Mouse (Mus musculus): ENCODE measurements around the gene Grb2.

Grb2 gene

GRCm38 (mm10) chr11:115714491-115714890, 6.1 kb upstream of the Grb2 start:
- in situ Hi-C loops (cut with MboI; ENCODE audit: unreplicated experiment in 2 of 2) = loop anchor here (5.0 to 10.0 kb wide), 3 partner anchors 72 to 360 kb away; partner anchors contain the start of gene Atp5h (in 1 of the 2)

DNA sequence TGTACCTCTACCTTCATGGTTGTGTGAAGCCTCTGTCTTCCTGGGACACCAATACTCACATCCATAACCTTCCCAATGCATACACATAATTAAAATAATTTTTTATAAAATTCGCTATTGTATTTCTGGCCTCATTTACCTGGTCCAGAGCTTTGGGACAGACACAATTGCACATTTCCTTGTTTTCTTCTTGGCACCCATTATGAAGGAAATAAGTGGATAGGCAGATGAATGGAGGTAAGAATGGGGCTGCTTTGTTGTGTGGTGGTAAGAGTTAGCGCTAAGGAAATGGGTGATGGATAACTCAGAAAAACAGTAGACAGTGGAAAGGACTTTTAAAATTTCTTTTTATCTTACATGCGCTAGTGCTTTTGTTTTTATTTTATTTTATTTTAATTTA, 5.0 kb upstream of the Grb2 start:
- in situ Hi-C loops (cut with MboI; ENCODE audit: unreplicated experiment in 2 of 2) = loop anchor here (5.0 to 10.0 kb wide), 3 partner anchors 71 to 359 kb away; partner anchors contain the start of gene Atp5h (in 1 of the 2)

- in situ Hi-C loops (cut with MboI; ENCODE audit: unreplicated experiment in 2 of 2) = loop anchor here (5.0 to 10.0 kb wide), 3 partner anchors 70 to 358 kb away; partner anchors contain the start of gene Atp5h (in 1 of the 2)
Observed at GRCm38 (mm10) chr11:115712674-115713298, 4.4 kb upstream of the Grb2 start.

GRCm38 (mm10) chr11:115712268-115712667, 3.9 kb upstream of the Grb2 start:
- in situ Hi-C loops (cut with MboI; ENCODE audit: unreplicated experiment in 2 of 2) = loop anchor here (5.0 to 10.0 kb wide), 3 partner anchors 70 to 357 kb away; partner anchors contain the start of gene Atp5h (in 1 of the 2)

DNA sequence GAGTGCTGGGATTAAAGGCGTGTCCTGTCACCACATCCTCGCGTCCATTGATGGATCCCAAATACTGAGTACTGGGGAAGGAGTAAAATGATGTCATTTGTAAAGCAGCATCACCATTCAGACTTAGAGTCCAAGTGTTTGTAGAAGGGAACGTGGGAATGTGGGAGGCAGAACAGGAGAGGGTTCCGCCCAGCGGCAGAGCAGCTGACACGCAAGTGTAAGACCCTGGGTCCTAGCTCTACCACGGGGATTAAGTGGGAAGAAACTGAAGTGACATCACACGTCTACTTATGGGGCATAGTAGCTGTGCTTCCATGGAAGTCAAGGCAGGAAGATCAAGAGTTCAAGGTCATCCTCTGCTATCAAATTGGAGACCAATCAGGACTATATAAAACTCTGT, 2.7 kb upstream of the Grb2 start:
- in situ Hi-C loops (cut with MboI; ENCODE audit: unreplicated experiment in 2 of 2) = loop anchor here (5.0 to 10.0 kb wide), 3 partner anchors 69 to 356 kb away; partner anchors contain the start of gene Atp5h (in 1 of the 2)

DNA sequence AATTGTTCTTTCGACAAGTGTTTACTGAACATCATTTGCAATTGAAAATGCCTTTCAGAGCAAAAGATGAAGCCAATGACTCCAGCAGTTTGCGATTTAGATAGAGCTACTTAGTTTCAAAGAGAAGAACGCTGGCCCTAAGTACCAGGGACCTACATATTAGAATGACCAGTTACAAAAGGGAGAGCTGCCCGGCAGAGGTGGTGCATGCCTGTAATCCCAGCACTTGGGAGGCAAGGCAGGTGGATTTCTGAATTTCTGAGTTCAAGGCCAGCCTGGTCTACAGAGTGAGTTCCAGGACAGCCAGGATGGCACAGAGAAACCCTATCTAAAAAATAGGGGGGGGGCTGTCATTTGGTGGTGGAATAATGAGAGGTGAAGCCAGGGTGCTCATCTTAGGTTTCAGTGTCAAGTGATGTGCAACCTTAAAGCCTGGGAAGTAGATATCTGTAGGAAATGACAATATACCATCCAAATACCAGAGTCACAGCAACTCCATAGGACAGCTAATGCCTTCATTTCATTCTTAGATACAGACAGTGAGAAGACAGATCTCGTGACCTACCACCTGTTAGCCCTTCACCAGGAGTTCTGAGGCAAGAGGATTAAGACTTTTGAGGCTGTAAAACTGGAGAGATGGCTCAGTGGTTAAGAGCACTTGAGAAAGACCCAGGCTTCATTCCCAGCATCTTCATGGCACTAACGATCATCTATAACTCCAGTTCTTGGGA, 1.6 kb upstream of the Grb2 start:
- in situ Hi-C loops (cut with MboI; ENCODE audit: unreplicated experiment in 2 of 2) = loop anchor here (5.0 to 10.0 kb wide), 3 partner anchors 68 to 355 kb away; partner anchors contain the start of gene Atp5h (in 1 of the 2)

- in situ Hi-C loops (cut with MboI; ENCODE audit: unreplicated experiment in 2 of 2) = no loop called here
Observed at GRCm38 (mm10) chr11:115708956-115709828, 795 bp upstream of the Grb2 start.

- in situ Hi-C loops (cut with MboI; ENCODE audit: unreplicated experiment in 2 of 2) = no loop called here
Observed at GRCm38 (mm10) chr11:115707313-115708208, 836 bp downstream of the Grb2 start.

GRCm38 (mm10) chr11:115706584-115706983, 1.8 kb downstream of the Grb2 start:
- in situ Hi-C loops (cut with MboI; ENCODE audit: unreplicated experiment in 2 of 2) = no loop called here

GRCm38 (mm10) chr11:115705561-115705960, 2.8 kb downstream of the Grb2 start:
- in situ Hi-C loops (cut with MboI; ENCODE audit: unreplicated experiment in 2 of 2) = no loop called here

DNA sequence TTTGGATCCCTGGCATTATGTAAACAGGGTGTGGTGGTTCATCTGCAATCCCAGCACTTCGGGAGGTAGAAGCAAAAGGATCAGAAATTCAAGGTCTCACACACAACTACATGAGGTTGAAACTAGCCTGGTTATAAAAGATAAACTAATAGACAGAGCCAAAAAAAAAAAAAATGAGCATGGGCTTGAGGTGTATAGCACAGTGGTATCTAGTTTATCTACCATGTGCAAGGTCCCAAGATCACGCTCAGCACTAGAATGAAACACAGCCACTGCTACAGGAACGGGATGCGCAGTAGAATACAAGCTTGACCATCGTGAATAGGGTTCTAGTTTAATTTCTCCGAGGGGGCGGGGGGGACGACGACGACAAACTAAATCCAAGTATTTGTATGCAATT, 3.7 kb downstream of the Grb2 start:
- in situ Hi-C loops (cut with MboI; ENCODE audit: unreplicated experiment in 2 of 2) = no loop called here

DNA sequence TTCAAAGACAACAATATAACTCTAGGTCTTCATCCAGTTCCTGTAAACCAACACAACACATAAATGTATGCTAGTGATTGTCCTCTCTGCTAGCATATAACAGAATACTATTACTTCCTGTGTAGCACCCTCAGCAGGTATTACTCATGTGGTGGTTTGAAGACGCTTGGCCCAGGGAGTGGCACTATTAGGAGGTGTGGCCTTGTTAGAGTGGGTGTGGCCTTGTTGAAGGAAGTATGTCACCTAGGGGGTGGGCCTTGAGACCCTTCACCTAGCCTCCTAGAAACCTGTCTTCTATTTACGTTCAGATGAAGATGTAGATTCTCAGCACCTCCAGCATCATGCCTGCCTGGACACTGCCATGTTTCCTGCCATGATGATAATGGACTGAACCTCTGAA, 4.9 kb downstream of the Grb2 start:
- in situ Hi-C loops (cut with MboI; ENCODE audit: unreplicated experiment in 2 of 2) = no loop called here

GRCm38 (mm10) chr11:115698986-115699728, 9.2 kb downstream of the Grb2 start:
- in situ Hi-C loops (cut with MboI; ENCODE audit: unreplicated experiment in 2 of 2) = no loop called here

GRCm38 (mm10) chr11:115697722-115698121, 10.7 kb downstream of the Grb2 start:
- in situ Hi-C loops (cut with MboI; ENCODE audit: unreplicated experiment in 2 of 2) = no loop called here

DNA sequence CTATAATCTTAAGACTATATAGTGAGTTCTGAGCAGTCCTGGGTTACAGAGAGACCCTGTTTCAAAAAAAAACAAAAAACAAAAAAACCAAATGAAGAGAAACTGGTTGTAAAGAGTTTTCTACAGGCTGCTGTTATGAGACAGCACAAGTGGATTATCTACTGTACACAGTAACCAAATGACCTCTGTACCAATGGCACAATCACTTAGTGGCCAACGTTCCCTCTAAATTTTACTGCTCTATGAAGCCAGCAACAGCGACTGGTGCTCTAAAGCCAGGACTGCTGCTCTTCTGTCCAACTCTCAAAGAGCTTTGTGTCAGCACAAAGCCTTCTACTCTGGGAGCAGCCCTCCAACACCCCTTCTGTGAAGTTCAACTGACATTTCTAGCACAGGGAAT, 11.3 kb downstream of the Grb2 start:
- in situ Hi-C loops (cut with MboI; ENCODE audit: unreplicated experiment in 2 of 2) = no loop called here

DNA sequence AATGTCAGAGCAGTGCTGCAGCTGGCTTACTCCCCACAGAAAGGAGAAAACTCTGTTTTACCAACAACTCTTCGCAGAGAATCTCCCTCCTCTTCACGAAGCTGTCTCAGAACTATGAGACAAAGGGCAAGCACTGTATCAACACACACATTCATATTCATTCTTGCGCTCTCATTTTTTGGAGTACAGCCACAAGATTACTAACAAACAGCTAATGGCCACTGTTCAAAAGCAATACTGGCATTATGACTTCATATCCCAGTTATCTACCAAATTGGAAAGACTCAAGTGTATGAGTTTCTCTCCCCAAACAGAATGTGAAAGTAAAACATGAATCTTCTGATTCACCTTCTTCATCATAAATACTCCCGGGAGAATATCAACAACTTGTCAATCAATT, 11.9 kb downstream of the Grb2 start:
- in situ Hi-C loops (cut with MboI; ENCODE audit: unreplicated experiment in 2 of 2) = no loop called here

GRCm38 (mm10) chr11:115693979-115694578, 14.3 kb downstream of the Grb2 start:
- in situ Hi-C loops (cut with MboI; ENCODE audit: unreplicated experiment in 2 of 2) = no loop called here

GRCm38 (mm10) chr11:115692800-115693199, 15.6 kb downstream of the Grb2 start:
- in situ Hi-C loops (cut with MboI; ENCODE audit: unreplicated experiment in 2 of 2) = no loop called here

DNA sequence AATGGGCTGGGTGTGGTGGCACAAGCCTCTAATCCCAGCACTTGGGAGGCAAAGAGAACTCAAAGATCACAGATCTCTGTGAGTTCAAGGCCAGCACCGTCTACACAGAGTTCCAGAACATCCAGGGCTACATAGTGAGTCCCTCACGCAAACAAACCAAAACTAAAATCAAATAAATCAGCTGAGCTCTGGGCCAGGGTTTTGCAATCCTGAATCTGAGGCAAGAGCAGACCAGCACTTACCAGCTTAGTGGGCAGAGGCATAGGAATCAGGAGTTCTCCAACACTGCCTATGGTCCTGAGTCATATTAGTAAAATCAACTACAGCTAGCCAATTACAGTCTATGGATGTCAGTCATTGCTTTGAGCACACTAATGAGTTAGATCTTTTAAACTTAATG, 16.4 kb downstream of the Grb2 start:
- in situ Hi-C loops (cut with MboI; ENCODE audit: unreplicated experiment in 2 of 2) = no loop called here

All from v-Abl transformed pro-B cells (cell line).